Mouse (Mus musculus): ENCODE measurements around the gene Stk31. TPM values are rescaled to one million over a fixed set of nuclear protein-coding genes. Genes with fewer than 3 reads are reported as not detected.

The Stk31 gene
- total RNA-seq, 4 experiments from 2014 or later: 1.3 to 3.2 (median 2.1) TPM

Other genes with a start within 250 kb of the Stk31 start
- not detected for gene Igf2bp3, start 180.6 kb upstream of the Stk31 start, total RNA-seq (2022)
- gene Tra2a, start 131.6 kb upstream of the Stk31 start, total RNA-seq (2022): 10 to 100 TPM; 45.2 to 57.3 (median 55.6) TPM
- 10 to 100 TPM in 1 of 4 experiments, 1 to 10 TPM in 3; 7.9 to 10.0 (median 9.0) TPM for gene Ccdc126, start 76.3 kb upstream of the Stk31 start, total RNA-seq (2022)
- gene Fam221a, start 27.9 kb upstream of the Stk31 start, total RNA-seq (2022): 1 to 10 TPM; 1.2 to 2.2 (median 1.8) TPM